In genomic region chr13:90739797-90740196, GRCm38 (mm10) we compare ENCODE assay signal across 14 mouse cellular contexts.
"Had no signal": no experiment of that assay in that cellular context is flagged by ENCODE, and none has a peak within 500 bp of the region (broad histone marks: within the 10 kb centered on the region; RNA-seq: fewer than 3 reads in every experiment).

No protein-coding gene starts in this region.

- H3K4me3 ChIP-seq: midbrain, embryonic 10.5 days; midbrain, embryonic 12.5 days; neural tube, embryonic 12.5 days; stomach, embryonic 15.5 days had no signal

- H3K4me1 ChIP-seq: midbrain, embryonic 10.5 days; midbrain, embryonic 12.5 days; neural tube, embryonic 12.5 days; stomach, embryonic 15.5 days had no signal

- H3K36me3 ChIP-seq: midbrain, embryonic 10.5 days; midbrain, embryonic 12.5 days; neural tube, embryonic 12.5 days; stomach, embryonic 15.5 days had no signal

- H3K9ac ChIP-seq: lung, embryonic 14.5 days; midbrain, embryonic 12.5 days; neural tube, embryonic 12.5 days; stomach, embryonic 15.5 days had no signal

- H3K27ac ChIP-seq: midbrain, embryonic 10.5 days; midbrain, embryonic 12.5 days; neural tube, embryonic 12.5 days; stomach, embryonic 15.5 days; stomach, postnatal 0 days had no signal

- H3K9me3 ChIP-seq: midbrain, embryonic 10.5 days; midbrain, embryonic 12.5 days; neural tube, embryonic 12.5 days; stomach, embryonic 15.5 days had no signal

- DNase-seq: lung, adult 18-20 months; lung, embryonic 14.5 days; lung, postnatal 10 days; lung, postnatal 4 days; midbrain, embryonic 14.5 days; right cerebral cortex, postnatal 25 days; thymus, adult 2 months; thymus, postnatal 14 days; thymus, postnatal 36 days had no signal

- H3K4me2 ChIP-seq: lung, embryonic 14.5 days; midbrain, embryonic 12.5 days; neural tube, embryonic 12.5 days; stomach, embryonic 15.5 days had no signal

- H3K27me3 ChIP-seq: midbrain, embryonic 12.5 days; neural tube, embryonic 12.5 days; stomach, embryonic 15.5 days had no signal
